Mouse (Mus musculus): ENCODE results near the gene Yipf3. TPM values are rescaled to one million over a fixed set of nuclear protein-coding genes. Genes with fewer than 3 reads are reported as not detected.
A peak's percentile ranks its signal among the peaks of the same experiment; 100 is the strongest.

Yipf3 gene
- polyA plus RNA-seq, 1 experiment from 2014 or later: 81.9 TPM

DNA sequence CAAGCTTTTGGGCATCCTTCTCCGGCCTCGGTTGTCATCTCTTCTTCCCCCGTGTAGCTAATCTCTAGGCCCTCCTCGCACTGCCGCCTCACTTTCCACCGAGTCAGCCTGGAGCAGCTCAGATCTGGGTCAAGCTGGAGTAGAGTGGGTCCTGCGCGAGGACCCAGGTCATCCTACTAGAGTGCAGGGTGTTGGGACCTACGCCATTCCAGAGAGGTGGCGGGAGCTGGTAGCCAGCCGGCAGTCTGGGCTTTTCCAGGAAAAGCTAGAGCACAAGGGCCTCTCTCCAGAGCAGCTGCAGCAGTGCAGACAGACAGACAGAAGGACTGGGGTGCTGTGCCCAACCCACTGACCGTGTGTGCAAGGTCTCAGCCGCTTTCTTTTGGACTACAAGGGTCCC, 5.6 kb upstream of the Yipf3 start:
- Histone ChIP-seq H3K36me3 (peaks cover 98% of the 10 kb centered on the region), H3K4me3 (no peak overlapping the region), H3K27me3 (ENCODE audit: low read depth, poor library complexity, severe bottlenecking) (no peaks in the 10 kb centered on the region), H3K9me3 (replicated peaks) (no peaks in the 10 kb centered on the region), H3K27ac (no peak overlapping the region), H3K4me1 (peaks cover 8% of the 10 kb centered on the region)
- DNase-seq (ENCODE audit: low spot score): no peak
- WGBS: 91% methylated on average over 13 of the region's 13 CpGs

- H3K27me3 ChIP-seq (ENCODE audit: low read depth, poor library complexity, severe bottlenecking): no peaks in the 10 kb centered on the region
- no peaks in the 10 kb centered on the region for H3K9me3 ChIP-seq (replicated peaks)
- H3K27ac ChIP-seq: no peak overlapping the region
- 90% methylated on average over 4 of the region's 4 CpGs for WGBS
- peaks cover 8% of the 10 kb centered on the region for H3K4me1 ChIP-seq
- no peak overlapping the region for H3K4me3 ChIP-seq
- peak; percentile 29 for DNase-seq (ENCODE audit: low spot score)
- peaks cover 90% of the 10 kb centered on the region for H3K36me3 ChIP-seq
Measured at GRCm38 (mm10) chr17:46242993-46243392, 4.9 kb upstream of the Yipf3 start.

DNA sequence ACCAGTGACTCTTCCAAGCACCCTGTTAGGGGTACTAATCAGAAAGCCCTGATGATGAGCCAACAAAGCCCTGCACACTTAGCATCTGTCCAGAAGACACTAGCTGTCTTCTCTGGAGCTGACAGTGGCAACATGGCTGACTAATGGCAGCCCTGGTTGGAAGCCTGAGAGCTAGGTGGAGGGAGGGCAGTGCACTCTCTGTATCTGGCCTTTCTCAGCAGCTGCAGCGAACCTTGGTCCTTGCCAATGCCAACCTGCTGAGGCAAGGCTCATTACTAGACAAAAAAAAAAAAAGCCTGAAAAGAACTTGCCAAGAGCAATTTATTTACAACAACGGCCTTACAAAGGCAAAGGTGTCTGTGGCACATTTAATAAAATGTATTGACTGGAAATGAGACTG, 4.3 kb upstream of the Yipf3 start:
- 84% methylated on average over 2 of the region's 2 CpGs for WGBS
- H3K27ac ChIP-seq: no peak overlapping the region
- H3K36me3 ChIP-seq: peaks cover 84% of the 10 kb centered on the region
- peaks cover 13% of the 10 kb centered on the region for H3K4me1 ChIP-seq
- H3K9me3 ChIP-seq (replicated peaks): no peaks in the 10 kb centered on the region
- no peaks in the 10 kb centered on the region for H3K27me3 ChIP-seq (ENCODE audit: low read depth, poor library complexity, severe bottlenecking)
- no peak for DNase-seq (ENCODE audit: low spot score)
- H3K4me3 ChIP-seq: no peak overlapping the region

DNA sequence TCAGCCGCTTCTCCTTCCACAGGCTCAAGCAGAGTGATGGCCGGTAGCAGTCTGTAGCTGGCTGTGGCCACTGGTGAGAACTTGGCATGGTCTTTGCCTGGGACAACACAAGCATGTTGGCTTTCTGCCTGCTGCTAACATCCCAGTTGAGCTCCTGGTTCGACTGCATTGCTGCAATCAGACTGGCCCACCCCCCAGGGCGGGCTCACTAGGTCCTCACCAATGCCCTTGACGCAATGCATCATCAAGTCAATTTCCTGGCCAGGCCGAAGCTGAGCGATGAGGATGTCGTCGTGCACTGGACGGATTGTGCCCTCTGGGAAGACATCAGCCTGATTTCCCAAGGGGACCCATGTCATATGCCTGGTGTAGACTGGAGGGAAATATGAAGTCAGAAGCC, 3.3 kb upstream of the Yipf3 start:
- 82% methylated on average over 10 of the region's 10 CpGs for WGBS
- no peaks in the 10 kb centered on the region for H3K9me3 ChIP-seq (replicated peaks)

DNA sequence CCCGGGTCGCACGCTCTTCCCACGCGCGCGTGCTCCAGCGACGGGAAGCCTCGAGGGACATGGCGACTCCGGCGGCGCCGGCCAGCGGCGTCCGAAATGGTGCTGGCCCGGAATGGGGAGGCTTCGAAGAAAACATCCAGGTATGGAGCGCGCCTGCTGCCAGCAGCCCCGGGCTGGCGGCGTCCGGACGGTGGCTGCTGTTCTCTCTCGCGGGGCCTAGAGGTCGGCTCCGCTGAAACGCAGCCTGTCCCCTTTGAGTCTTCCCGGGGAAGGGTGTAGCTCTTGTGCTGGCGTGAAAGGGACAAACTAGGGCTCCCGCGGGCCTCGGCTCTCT, 276 bp downstream of the Yipf3 start:
- no peak for DNase-seq (ENCODE audit: low spot score)
- 1% methylated on average over 37 of the region's 37 CpGs for WGBS
- Histone ChIP-seq H3K36me3 (peaks cover 77% of the 10 kb centered on the region), H3K27me3 (ENCODE audit: low read depth, poor library complexity, severe bottlenecking) (no peaks in the 10 kb centered on the region), H3K9me3 (replicated peaks) (no peaks in the 10 kb centered on the region), H3K4me1 (peaks cover 23% of the 10 kb centered on the region), H3K27ac (peak overlapping the region; percentile 93), H3K4me3 (peak overlapping the region; percentile 99)

More for the DNA sequence above, 3.3 kb upstream of the Yipf3 start:
- Histone ChIP-seq H3K27me3 (ENCODE audit: low read depth, poor library complexity, severe bottlenecking) (no peaks in the 10 kb centered on the region), H3K4me1 (peaks cover 22% of the 10 kb centered on the region), H3K4me3 (no peak overlapping the region), H3K36me3 (peaks cover 81% of the 10 kb centered on the region), H3K27ac (no peak overlapping the region)
- no peak for DNase-seq (ENCODE audit: low spot score)

- peaks cover 47% of the 10 kb centered on the region for H3K36me3 ChIP-seq
- no peak for DNase-seq (ENCODE audit: low spot score)
- no peaks in the 10 kb centered on the region for H3K9me3 ChIP-seq (replicated peaks)
- H3K4me3 ChIP-seq: 0 out of 2 replicates have a peak overlapping the region, but pooled peaks have one; percentile 3
- H3K27ac ChIP-seq: no peak overlapping the region
- peaks cover 41% of the 10 kb centered on the region for H3K4me1 ChIP-seq
- peaks cover 25% of the 10 kb centered on the region for H3K27me3 ChIP-seq (ENCODE audit: low read depth, poor library complexity, severe bottlenecking)
- WGBS: 83% methylated on average over 7 of the region's 7 CpGs
Measured at GRCm38 (mm10) chr17:46251174-46251573, 3.3 kb downstream of the Yipf3 start.

GRCm38 (mm10) chr17:46252571-46253451, 4.9 kb downstream of the Yipf3 start:
- H3K4me3 ChIP-seq: peak overlapping the region; percentile 74
- peaks cover 35% of the 10 kb centered on the region for H3K27me3 ChIP-seq (ENCODE audit: low read depth, poor library complexity, severe bottlenecking)
- H3K4me1 ChIP-seq: peaks cover 34% of the 10 kb centered on the region
- peak; percentile 52 for DNase-seq (ENCODE audit: low spot score)
- H3K27ac ChIP-seq: peak overlapping the region; percentile 47; the same call in 1 of the 2 replicates
- peaks cover 53% of the 10 kb centered on the region for H3K36me3 ChIP-seq
- H3K9me3 ChIP-seq (replicated peaks): no peaks in the 10 kb centered on the region
- WGBS: 59% methylated on average over 14 of the region's 14 CpGs

DNA sequence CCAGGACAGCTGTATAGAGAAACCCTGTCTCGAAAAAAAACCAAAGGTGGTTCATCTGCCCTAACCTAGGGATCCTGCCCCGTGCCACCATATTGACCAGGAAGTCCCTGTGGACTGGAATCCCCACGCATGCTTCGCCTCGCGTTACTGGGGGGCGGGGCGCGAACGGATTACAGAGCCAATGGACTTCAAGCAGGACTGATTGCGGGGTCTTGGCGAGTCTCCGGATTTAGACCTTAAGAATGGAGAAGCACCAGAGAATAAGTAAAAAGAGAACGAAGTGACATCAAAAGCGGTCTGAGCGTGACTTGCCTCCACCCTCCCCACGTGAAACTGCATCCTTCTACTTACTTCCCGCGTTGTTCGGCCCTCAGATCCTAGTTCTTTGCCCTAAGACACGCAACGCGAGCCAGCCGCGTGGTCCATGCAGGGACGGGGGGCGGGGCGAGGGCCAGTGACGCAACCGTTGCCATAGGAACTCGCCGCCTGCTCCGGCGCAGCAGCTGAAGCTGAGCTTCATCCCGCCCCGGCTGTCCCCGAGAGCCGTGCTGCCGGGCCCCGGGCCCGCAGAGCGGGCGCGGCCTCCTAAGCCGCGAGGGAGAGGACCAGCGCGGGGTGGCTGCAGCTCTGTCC, 5.7 kb downstream of the Yipf3 start, which contains the start of gene Lrrc73:
Gene Lrrc73 (plus strand): TSS at position 80 of the 633 bp plus-strand sequence.
- H3K4me1 ChIP-seq: peaks cover 28% of the 10 kb centered on the region
- peaks cover 35% of the 10 kb centered on the region for H3K27me3 ChIP-seq (ENCODE audit: low read depth, poor library complexity, severe bottlenecking)
- H3K27ac ChIP-seq: peak within 1 kb of the TSS; percentile 47
- peaks cover 61% of the 10 kb centered on the region for H3K36me3 ChIP-seq
- WGBS: 2% methylated on average over 48 of the region's 48 CpGs
- H3K4me3 ChIP-seq: peak within 1 kb of the TSS; percentile 74
- no peaks in the 10 kb centered on the region for H3K9me3 ChIP-seq (replicated peaks)
- DNase-seq (ENCODE audit: low spot score): peak; percentile 97

- no peak for DNase-seq (ENCODE audit: low spot score)
- WGBS: under 1% methylated on average over 48 of the region's 54 CpGs
Measured at GRCm38 (mm10) chr17:46254106-46254505, 6.2 kb downstream of the Yipf3 start.

DNA sequence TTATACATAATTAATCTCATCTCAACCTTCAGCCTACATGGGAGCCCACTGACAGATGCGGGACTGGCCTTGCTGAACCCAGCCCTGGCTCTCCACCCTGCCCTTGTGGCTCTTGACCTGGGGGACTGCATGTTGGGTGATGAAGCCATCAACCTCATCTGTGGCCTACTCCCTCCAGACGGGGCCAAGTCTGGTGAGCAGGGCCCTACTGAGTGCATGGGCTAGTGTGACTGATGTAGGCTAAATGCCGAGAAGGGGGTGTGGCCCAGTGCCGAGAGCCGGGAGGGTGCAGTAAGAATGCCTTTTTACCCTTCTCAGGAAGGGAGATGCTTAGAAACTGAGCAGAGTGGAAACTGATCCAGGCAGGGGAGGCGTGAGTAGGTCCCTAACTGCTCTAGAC, 7.3 kb downstream of the Yipf3 start:
- Histone ChIP-seq H3K9me3 (replicated peaks) (no peaks in the 10 kb centered on the region), H3K27me3 (ENCODE audit: low read depth, poor library complexity, severe bottlenecking) (peaks cover 35% of the 10 kb centered on the region), H3K4me1 (peaks cover 19% of the 10 kb centered on the region), H3K4me3 (peak overlapping the region; percentile 74; the same call in 1 of the 2 replicates), H3K36me3 (peaks cover 65% of the 10 kb centered on the region), H3K27ac (no peak overlapping the region)
- no peak for DNase-seq (ENCODE audit: low spot score)
- WGBS: 34% methylated on average over 6 of the region's 6 CpGs

More at GRCm38 (mm10) chr17:46254106-46254505, 6.2 kb downstream of the Yipf3 start:
- Histone ChIP-seq H3K36me3 (peaks cover 65% of the 10 kb centered on the region), H3K27me3 (ENCODE audit: low read depth, poor library complexity, severe bottlenecking) (peaks cover 35% of the 10 kb centered on the region), H3K4me1 (peaks cover 23% of the 10 kb centered on the region), H3K27ac (peak overlapping the region; percentile 47; the same call in 1 of the 2 replicates), H3K9me3 (replicated peaks) (no peaks in the 10 kb centered on the region), H3K4me3 (peak overlapping the region; percentile 74)

DNA sequence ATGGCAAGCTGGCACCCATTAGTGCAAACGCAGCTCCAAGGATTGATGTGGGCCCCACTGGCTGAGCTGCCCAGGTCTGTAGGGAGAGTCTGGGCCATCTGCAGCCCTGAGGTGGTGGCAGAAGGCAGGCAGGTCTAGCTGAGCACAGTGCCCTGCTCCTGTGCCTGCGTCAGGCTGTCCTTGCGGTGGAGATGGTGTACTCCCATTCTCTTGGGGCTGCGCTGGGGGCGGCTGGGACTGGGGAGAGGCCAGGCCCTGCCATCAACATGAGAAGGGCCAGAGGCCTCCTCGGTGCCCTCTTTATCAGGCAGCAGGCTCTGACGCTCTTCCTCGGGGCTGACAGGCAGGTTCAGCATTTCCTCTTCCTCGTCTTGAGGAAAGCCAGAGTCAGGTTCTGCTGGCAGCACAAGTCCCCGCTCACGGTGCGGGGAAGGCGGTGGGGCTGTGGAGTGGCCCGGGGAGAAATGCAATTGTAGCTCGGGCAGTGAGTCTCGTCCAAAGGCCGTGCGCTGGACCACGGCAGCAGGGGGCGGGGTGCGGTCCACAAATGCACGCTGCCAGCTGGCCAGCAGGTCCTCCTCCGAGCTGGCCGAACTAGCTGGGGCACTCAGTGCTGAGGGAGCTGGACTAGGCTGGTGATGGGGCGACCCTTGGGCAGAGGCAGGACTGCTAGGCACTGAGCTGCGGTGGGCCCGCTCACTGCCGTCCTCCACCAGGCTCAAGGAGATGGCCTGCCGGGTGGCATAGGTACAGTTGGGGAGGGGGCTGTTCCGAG, 10.6 kb downstream of the Yipf3 start:
- Histone ChIP-seq H3K27me3 (ENCODE audit: low read depth, poor library complexity, severe bottlenecking) (peaks cover 35% of the 10 kb centered on the region), H3K4me1 (peaks cover 15% of the 10 kb centered on the region), H3K9me3 (replicated peaks) (no peaks in the 10 kb centered on the region), H3K27ac (no peak overlapping the region), H3K36me3 (peaks cover 71% of the 10 kb centered on the region), H3K4me3 (no peak overlapping the region)
- 91% methylated on average over 30 of the region's 30 CpGs for WGBS
- DNase-seq (ENCODE audit: low spot score): no peak

GRCm38 (mm10) chr17:46259675-46260074, 11.8 kb downstream of the Yipf3 start:
- WGBS: 91% methylated on average over 17 of the region's 17 CpGs
- H3K27me3 ChIP-seq (ENCODE audit: low read depth, poor library complexity, severe bottlenecking): peaks cover 25% of the 10 kb centered on the region

More at GRCm38 (mm10) chr17:46259675-46260074, 11.8 kb downstream of the Yipf3 start:
- H3K4me1 ChIP-seq: peaks cover 5% of the 10 kb centered on the region
- no peak for DNase-seq (ENCODE audit: low spot score)
- H3K9me3 ChIP-seq (replicated peaks): no peaks in the 10 kb centered on the region
- H3K27ac ChIP-seq: no peak overlapping the region
- H3K4me3 ChIP-seq: no peak overlapping the region
- H3K36me3 ChIP-seq: peaks cover 83% of the 10 kb centered on the region

Measured in limb, embryonic 10.5 days (tissue).